Comparison of ENCODE assay signal across 15 mouse cellular contexts in genomic region chr2:160627207-160628025, GRCm38 (mm10). TPM values are rescaled to one million over a fixed set of nuclear protein-coding genes. Genes with fewer than 3 reads are reported as not detected.
DNase-seq lines count a peak whose midpoint lies in the region; ATAC-seq lines count a peak whose summit lies in the region.
"Had no signal": no experiment of that assay in that cellular context is flagged by ENCODE, and none has a peak within 500 bp of the region (broad histone marks: within the 10 kb centered on the region; RNA-seq: fewer than 3 reads in every experiment).

No protein-coding gene starts in this region.

- peak; percentile 98 for ATAC-seq in common myeloid progenitor, adult 5-6 weeks (replicated peaks; ENCODE audit: low read depth, poor library complexity, severe bottlenecking)
- ATAC-seq: lung, postnatal 0 days; midbrain, embryonic 13.5 days had no signal

- DNase-seq in layer of hippocampus, adult 11-12 months (ENCODE audit: low spot score): peak; percentile 5
- DNase-seq in layer of hippocampus, postnatal 25 days (ENCODE audit: extremely low spot score in 1 of 2, low spot score in 1 of 2): no peak
- DNase-seq in A20 (ENCODE audit: low read depth, low spot score): peak; percentile 97
- DNase-seq in spleen, postnatal 10 days (ENCODE audit: low spot score in 2 of 2): peak; percentile 4 to 40
- no peak for DNase-seq in kidney, adult 18-20 months
- no peak for DNase-seq in adrenal gland, postnatal 14 days
- DNase-seq: adrenal gland, postnatal 36 days; cerebellum, adult 9-11 months; gastrocnemius, postnatal 36 days; kidney, adult 8-10 months; liver, embryonic 13.5 days; right cerebral cortex, adult 18-20 months had no signal

RNA-seq across cellular contexts. Expression of gene Top1, which starts 18.3 kb away (rescaled TPM):
- total RNA-seq in layer of hippocampus, postnatal 25 days (2021): 10 to 100 TPM; 79.4 to 87.1 TPM
- 160 and 201 TPM in 2 replicates for total RNA-seq in common myeloid progenitor, adult 5-6 weeks (2017)
- total RNA-seq in adrenal gland, postnatal 14 days (2021): 86.3 and 97.6 TPM in 2 replicates

Comparison
In these comparisons a context has a peak if more than half of its experiments do, and no peak if none do; other contexts are left out.
1. DNase-seq: peak in layer of hippocampus, adult 11-12 months (single experiment), A20 (single experiment) and spleen, postnatal 10 days (2 of 2); none in layer of hippocampus, postnatal 25 days (0 of 2), kidney, adult 18-20 months (single experiment) and adrenal gland, postnatal 14 days (single experiment).